Mouse (Mus musculus) heart, embryonic 11.5 days (tissue): ENCODE measurements at regions not wholly inside any gene's neighbourhood (a gene's known extent, or its start where the extent isn't known, plus 50 kb on each side); places are given as distances from the start of the nearest gene placed in this dataset.

Experiments
- ATAC-seq: fragments of 200-750 bp; cut with Nextera tagmentation; replicated peaks from 2 replicates; pipeline ENCODE4 v1.8.0; 2017; ENCODE audit warnings: moderate library complexity; ENCODE audit not compliant: insufficient number of reproducible peaks, low FRiP score, low TSS enrichment
- H3K27ac ChIP-seq: fragments of 300-500 bp; sonication (generic); 2 replicates; pipeline ENCODE4 v1.5.1; 2014; ENCODE audit warnings: mild to moderate bottlenecking, low read depth, low read length
- H3K27me3 ChIP-seq: fragments of 300-500 bp; sonication (generic); 2 replicates; pipeline ENCODE4 v1.6.1; 2014; ENCODE audit warnings: mild to moderate bottlenecking, low read length, mixed read lengths; ENCODE audit not compliant: control insufficient read depth, insufficient read depth
- H3K36me3 ChIP-seq: fragments of 300-500 bp; sonication (generic); 2 replicates; pipeline ENCODE4 v1.6.1; 2014; ENCODE audit warnings: mild to moderate bottlenecking, low read length, moderate library complexity, mixed read lengths; ENCODE audit not compliant: control insufficient read depth, insufficient read depth
- H3K4me1 ChIP-seq: fragments of 300-500 bp; sonication (generic); 2 replicates; pipeline ENCODE4 v1.6.1; 2014; ENCODE audit warnings: low read length; ENCODE audit not compliant: control insufficient read depth, insufficient read depth
- H3K4me2 ChIP-seq: fragments of 300-500 bp; sonication (generic); 2 replicates; pipeline ENCODE4 v1.6.1; 2014; ENCODE audit warnings: mild to moderate bottlenecking, moderate library complexity
- H3K4me3 ChIP-seq: fragments of 300-500 bp; sonication (generic); 2 replicates; pipeline ENCODE4 v1.5.1; 2014; ENCODE audit warnings: low read depth, low read length
- H3K9ac ChIP-seq: fragments of 300-500 bp; sonication (generic); 2 replicates; pipeline ENCODE4 v1.6.1; 2014; ENCODE audit warnings: mild to moderate bottlenecking, low read depth, low read length, moderate library complexity
- H3K9me3 ChIP-seq: fragments of 300-500 bp; sonication (generic); replicated peaks from 2 replicates; pipeline ENCODE4 v1.6.1; 2016; ENCODE audit warnings: low read length; ENCODE audit not compliant: control insufficient read depth
- WGBS: fragments of 180-500 bp; shearing (Covaris S2); extraction: QIAGEN DNeasy Blood & Tissue Kit; methylation state at CpG from one replicate; pipeline ENCODE4 v1.1.7; 2014; ENCODE audit not compliant: insufficient replicate concordance; 5-methylcytosine and 5-hydroxymethylcytosine counted together

- H3K36me3 ChIP-seq, result no peaks in the 10 kb centered on the region
- no peak overlapping the region for H3K4me3 ChIP-seq
- no peaks in the 10 kb centered on the region for H3K27me3 ChIP-seq
- H3K27ac ChIP-seq, result no peak overlapping the region
- no peak overlapping the region for H3K9ac ChIP-seq
- H3K9me3 ChIP-seq, result no peaks in the 10 kb centered on the region
- 75% methylated on average over 2 of the region's 2 CpGs for WGBS
- ATAC-seq, result no peak
- no peaks in the 10 kb centered on the region for H3K4me1 ChIP-seq
- H3K4me2 ChIP-seq, result no peak overlapping the region
Measured at GRCm38 (mm10) chr8:53984296-53984695, 93.1 kb upstream of the Vegfc start.

GRCm38 (mm10) chr8:53985685-53986084 is 91.7 kb upstream of the Vegfc start:
- ATAC-seq, result no peak
- no peak overlapping the region for H3K27ac ChIP-seq
- H3K4me1 ChIP-seq, result no peaks in the 10 kb centered on the region
- no peak overlapping the region for H3K4me2 ChIP-seq
- no peak overlapping the region for H3K9ac ChIP-seq
- H3K36me3 ChIP-seq, result no peaks in the 10 kb centered on the region
- WGBS, result 78% methylated on average over 1 of the region's 1 CpGs
- no peaks in the 10 kb centered on the region for H3K9me3 ChIP-seq
- H3K4me3 ChIP-seq, result no peak overlapping the region
- no peaks in the 10 kb centered on the region for H3K27me3 ChIP-seq

GRCm38 (mm10) chr8:53994208-53994607 is 83.2 kb upstream of the Vegfc start:
- H3K4me1 ChIP-seq, result no peaks in the 10 kb centered on the region; the same call in 1 of the 2 replicates
- H3K4me2 ChIP-seq, result no peak overlapping the region
- no peaks in the 10 kb centered on the region for H3K36me3 ChIP-seq
- 76% methylated on average over 3 of the region's 3 CpGs for WGBS
- no peaks in the 10 kb centered on the region for H3K9me3 ChIP-seq
- H3K9ac ChIP-seq, result no peak overlapping the region
- no peak overlapping the region for H3K27ac ChIP-seq
- H3K27me3 ChIP-seq, result no peaks in the 10 kb centered on the region
- H3K4me3 ChIP-seq, result no peak overlapping the region
- ATAC-seq, result no peak

- Histone ChIP-seq H3K9ac (no peak overlapping the region), H3K4me2 (no peak overlapping the region), H3K27me3 (no peaks in the 10 kb centered on the region), H3K4me1 (no peaks in the 10 kb centered on the region; the same call in 1 of the 2 replicates), H3K4me3 (no peak overlapping the region), H3K36me3 (no peaks in the 10 kb centered on the region), H3K9me3 (no peaks in the 10 kb centered on the region), H3K27ac (no peak overlapping the region)
- ATAC-seq, result no peak
- 49% methylated on average over 2 of the region's 2 CpGs for WGBS
Measured at GRCm38 (mm10) chr8:53997461-53997860, 79.9 kb upstream of the Vegfc start.

GRCm38 (mm10) chr8:54002948-54003347 is 74.5 kb upstream of the Vegfc start:
- Histone ChIP-seq H3K4me2 (no peak overlapping the region), H3K9ac (no peak overlapping the region), H3K9me3 (no peaks in the 10 kb centered on the region), H3K4me1 (no peaks in the 10 kb centered on the region; the same call in 1 of the 2 replicates), H3K27me3 (no peaks in the 10 kb centered on the region), H3K36me3 (no peaks in the 10 kb centered on the region), H3K27ac (no peak overlapping the region), H3K4me3 (no peak overlapping the region)
- WGBS, result 67% methylated on average over 1 of the region's 1 CpGs
- no peak for ATAC-seq

GRCm38 (mm10) chr8:54014096-54014495 is 63.3 kb upstream of the Vegfc start:
- 58% methylated on average over 3 of the region's 3 CpGs for whole genome bisulfite sequencing
- Histone ChIP-seq H3K27ac (no peak overlapping the region), H3K4me2 (no peak overlapping the region), H3K9ac (no peak overlapping the region), H3K4me3 (no peak overlapping the region), H3K9me3 (no peaks in the 10 kb centered on the region), H3K27me3 (no peaks in the 10 kb centered on the region), H3K36me3 (no peaks in the 10 kb centered on the region), H3K4me1 (no peaks in the 10 kb centered on the region)
- ATAC-seq, result no peak

GRCm38 (mm10) chr8:54018535-54019165 is 58.8 kb upstream of the Vegfc start:
- no peak for ATAC-seq
- WGBS, result 79% methylated on average over 3 of the region's 3 CpGs

More at GRCm38 (mm10) chr8:54018535-54019165, 58.8 kb upstream of the Vegfc start:
- Histone ChIP-seq H3K9ac (no peak overlapping the region), H3K4me3 (no peak overlapping the region), H3K9me3 (no peaks in the 10 kb centered on the region), H3K27ac (no peak overlapping the region), H3K4me1 (no peaks in the 10 kb centered on the region), H3K4me2 (no peak overlapping the region), H3K27me3 (no peaks in the 10 kb centered on the region), H3K36me3 (no peaks in the 10 kb centered on the region)
